Comparison of ENCODE assay signal across 1 mouse cellular context in the genomic region with DNA sequence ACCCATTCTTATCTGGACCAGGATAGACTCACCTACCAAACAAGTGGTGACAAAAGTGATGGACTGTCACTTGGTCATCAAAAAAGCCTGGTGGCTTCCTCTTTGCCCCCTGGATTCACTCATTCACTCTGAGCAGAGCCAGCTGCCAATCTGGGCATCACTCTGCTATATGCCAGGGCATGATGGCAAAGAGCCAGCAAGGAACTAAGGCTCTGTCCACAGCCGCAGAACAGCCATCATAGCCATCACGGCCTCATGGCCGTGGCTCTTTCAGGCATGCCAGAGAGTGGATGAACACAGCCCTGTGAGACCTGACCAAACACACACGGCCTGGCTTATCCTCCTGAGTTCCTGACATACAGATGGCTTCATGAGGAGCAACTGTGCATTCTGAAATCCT.
TF ChIP-seq lines count a peak whose summit lies in the region.

No protein-coding gene starts in this region.

TF ChIP-seq in CH12.LX, 34 proteins besides CTCF, POLR2A, EP300 and RAD21:
- TF ChIP-seq MYC (IDR thresholded peaks at IDR 0.05; ENCODE audit: low read depth, low read length) (no peak), UBTF (IDR thresholded peaks at IDR 0.05; ENCODE audit: low read depth, low read length) (no peak), POLR2AphosphoS2 (IDR thresholded peaks at IDR 0.05; ENCODE audit: low read depth, low read length) (no peak), ETS1 (conservative IDR thresholded peaks at IDR 0.05; ENCODE audit: low read depth, low read length) (no peak), MXI1 (IDR thresholded peaks at IDR 0.05; ENCODE audit: low read depth, low read length) (no peak), NRF1 (IDR thresholded peaks at IDR 0.05; ENCODE audit: low read depth, low read length) (no peak), HCFC1 (IDR thresholded peaks at IDR 0.05; ENCODE audit: low read depth, low read length) (no peak), USF2 (conservative IDR thresholded peaks at IDR 0.05; ENCODE audit: low read depth, low read length) (no peak), MAX (IDR thresholded peaks at IDR 0.05; ENCODE audit: low read length) (no peak), ELF1 (IDR thresholded peaks at IDR 0.05; ENCODE audit: low read depth, low read length) (no peak), RCOR1 (conservative IDR thresholded peaks at IDR 0.05; ENCODE audit: low read depth, low read length) (no peak), USF1 (IDR thresholded peaks at IDR 0.05; ENCODE audit: low read depth, low read length) (no peak), ZKSCAN1 (IDR thresholded peaks at IDR 0.05; ENCODE audit: borderline replicate concordance, low read depth, low read length) (no peak), JUND (conservative IDR thresholded peaks at IDR 0.05; ENCODE audit: low read depth, low read length) (no peak), GABPA (IDR thresholded peaks at IDR 0.05; ENCODE audit: insufficient replicate concordance, low read depth, low read length) (no peak), MAZ (IDR thresholded peaks at IDR 0.05; ENCODE audit: low read depth, low read length) (no peak), IRF4 (IDR thresholded peaks at IDR 0.05; ENCODE audit: low read depth, low read length) (no peak), MAFK (IDR thresholded peaks at IDR 0.05; ENCODE audit: insufficient replicate concordance, low read length) (no peak)
